Mouse (Mus musculus): Measurements from ENCODE around the gene Vmn1r217. TPM values are rescaled to one million over a fixed set of nuclear protein-coding genes. Genes with fewer than 3 reads are reported as not detected.
"Not testable (repeated sequence)": the region's sequence is repeated elsewhere in the genome, so short reads cannot be mapped to it uniquely, and the experiment has no call there.

The Vmn1r217 gene
- polyA plus RNA-seq (2017; shearing (Covaris generic)): not detected

DNA sequence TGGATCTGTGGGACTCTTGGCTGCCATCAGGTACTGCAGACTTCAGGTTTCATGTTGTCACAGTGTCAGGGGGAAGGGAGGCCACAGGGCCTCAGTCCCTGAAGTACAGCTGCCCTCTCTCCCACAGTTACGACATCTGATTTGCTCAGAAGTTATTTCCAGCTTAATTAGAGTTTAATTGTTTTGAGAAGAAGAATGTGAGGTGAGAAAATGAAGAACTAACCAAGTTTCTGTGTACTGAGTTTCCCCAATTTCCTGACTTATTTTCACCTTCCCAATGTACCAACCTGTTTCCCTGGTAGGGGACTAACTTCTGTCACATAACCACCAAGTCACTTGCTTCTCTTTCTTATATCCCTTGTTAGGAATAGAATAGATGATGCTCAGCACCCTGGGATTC lies at the start of gene Vmn1r217:
Vmn1r217 (minus strand) TSS at position 101 of the 400 bp plus-strand sequence.
- not testable (repeated sequence) for ATAC-seq

DNA sequence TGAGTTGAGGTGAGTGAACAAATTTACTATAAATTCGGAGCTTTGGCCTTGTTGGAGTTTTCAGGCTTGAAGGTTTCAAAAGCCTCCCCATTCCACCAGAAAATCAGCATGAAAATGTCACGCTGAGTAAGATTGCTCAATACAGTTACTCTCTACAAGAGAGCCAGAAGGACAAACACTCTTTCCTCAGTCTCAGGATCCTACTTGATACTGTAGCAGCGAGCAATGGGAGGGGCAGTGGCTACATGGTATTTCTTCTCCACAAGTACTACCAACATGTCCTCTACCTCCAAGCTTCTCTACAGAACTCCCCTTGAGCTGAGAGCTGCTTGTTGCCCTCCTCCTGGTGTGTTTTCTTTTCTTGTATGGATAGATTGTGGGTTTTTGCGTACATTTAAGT lies 48.4 kb upstream of the Vmn1r217 start:
- ATAC-seq: not testable (repeated sequence)

DNA sequence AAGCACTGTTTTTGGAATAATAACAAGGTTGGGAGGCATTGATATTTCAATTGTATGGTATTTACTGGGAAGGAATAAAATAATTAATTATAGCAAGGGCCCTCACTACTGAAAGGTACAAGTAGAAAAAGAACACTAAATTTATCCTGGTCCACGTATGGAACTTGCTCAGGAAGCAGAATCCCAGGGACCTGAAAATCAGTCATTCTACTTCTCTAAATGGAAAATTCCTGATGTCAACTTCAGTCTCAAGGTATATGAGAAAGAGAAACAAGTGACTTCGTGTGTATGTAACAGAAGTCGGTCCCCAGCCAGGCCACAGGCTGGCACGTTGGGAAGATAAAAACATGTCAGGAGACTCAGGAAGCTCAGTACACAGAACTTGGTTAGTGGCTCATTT lies 41.0 kb upstream of the Vmn1r217 start, which contains the start of gene Vmn1r219:
Vmn1r219 (plus strand) TSS at position 301 of the 400 bp plus-strand sequence.
- no peak for ATAC-seq

DNA sequence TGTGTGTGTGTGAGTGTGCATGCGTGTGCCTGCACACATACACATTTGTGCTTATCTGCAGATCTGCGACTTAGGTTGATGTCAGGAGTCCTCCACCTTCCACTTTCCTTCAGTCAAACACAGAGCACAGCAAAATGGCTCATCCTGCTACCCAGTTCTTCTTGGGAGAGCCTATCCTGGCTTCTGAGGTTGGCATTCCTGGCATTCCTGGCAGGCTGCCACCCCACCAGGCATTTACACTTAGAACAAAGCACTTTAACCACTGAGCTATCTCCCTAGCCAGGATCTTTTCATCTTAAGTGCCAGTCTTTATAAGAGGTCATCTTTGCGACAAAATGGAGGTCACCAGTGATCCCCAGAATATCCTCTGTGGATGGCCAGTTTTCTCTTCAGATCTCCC lies 39.8 kb upstream of the Vmn1r217 start:
- ATAC-seq: no peak

DNA sequence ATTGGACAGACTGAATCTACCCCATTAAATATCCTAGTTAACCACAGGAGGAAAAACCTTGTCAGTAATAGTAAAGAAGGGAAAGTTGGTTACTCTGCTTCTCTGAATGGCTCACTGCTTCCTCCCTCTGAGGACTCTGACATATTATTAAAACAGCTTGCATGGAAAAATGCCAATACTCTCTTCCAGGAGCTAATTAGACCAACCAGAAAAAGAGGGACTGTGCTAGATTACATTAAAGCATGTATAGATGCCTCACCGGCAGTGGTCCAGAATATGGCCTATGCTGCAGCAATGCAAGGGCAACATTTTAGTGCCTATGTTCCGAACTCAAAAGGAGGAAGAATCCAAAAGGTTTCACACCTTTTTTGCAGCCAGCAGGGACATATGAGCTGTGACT lies 20.9 kb upstream of the Vmn1r217 start:
- ATAC-seq: no peak

DNA sequence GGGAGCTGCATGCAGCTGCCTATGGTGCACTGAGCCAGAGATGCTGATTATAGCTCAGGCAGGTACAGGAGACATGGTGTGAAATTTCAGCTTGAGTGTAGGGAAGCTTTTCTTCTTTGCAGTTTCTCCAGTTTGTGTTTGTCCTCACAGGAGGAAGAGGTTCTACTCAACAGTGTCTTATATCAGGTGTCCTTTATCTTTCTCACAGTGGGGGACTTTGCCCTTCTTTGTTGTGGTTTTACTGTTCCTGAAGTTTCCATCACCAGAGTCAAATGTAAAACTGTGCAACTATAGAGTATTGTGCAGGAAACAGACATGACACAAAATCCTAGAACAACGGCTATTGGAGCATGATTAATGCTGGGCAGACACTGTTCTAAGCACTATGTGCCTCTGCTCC lies 15.5 kb upstream of the Vmn1r217 start:
- ATAC-seq: no peak

DNA sequence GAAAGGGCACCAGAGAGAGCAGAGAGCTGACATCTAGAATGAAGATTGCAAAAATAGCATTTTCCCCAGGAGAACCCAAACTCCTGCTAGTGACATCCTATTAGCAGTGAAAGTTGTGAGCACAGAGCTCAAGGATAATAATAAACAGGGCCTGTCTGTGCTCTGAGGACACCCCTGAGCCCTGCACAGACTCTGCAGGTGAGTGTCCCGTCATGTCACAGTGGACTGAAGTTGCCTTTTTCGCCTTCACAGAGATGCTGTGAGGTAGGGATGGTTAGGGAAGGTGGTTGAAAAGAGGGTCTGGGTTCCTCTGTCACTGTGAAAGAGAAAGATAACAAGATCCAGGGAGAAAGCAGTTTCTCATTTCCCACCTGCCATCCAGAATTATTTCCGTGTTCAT lies 15.1 kb upstream of the Vmn1r217 start, which contains the start of gene Vmn1r218:
Vmn1r218 (plus strand) TSS at position 57 of the 400 bp plus-strand sequence.
- no peak for ATAC-seq

DNA sequence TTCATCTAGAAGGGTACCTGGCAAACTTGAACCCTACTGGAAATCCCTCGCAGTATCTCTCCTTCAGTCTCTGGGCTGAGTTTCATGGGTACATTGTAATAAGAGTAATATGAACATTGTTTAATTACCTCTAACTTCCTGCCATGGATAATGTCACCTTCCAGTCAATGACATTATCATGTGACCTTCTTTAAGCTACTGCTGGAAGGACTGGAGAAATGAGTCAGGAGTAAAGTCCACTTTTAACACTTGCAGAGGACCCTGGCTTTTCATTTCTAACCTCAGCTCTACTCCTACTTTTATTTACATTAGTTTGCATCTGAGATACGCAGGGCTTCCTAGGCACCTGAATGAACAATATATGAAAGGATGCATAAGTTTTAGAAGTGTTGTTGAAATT lies 2.6 kb upstream of the Vmn1r217 start:
- no peak for ATAC-seq

DNA sequence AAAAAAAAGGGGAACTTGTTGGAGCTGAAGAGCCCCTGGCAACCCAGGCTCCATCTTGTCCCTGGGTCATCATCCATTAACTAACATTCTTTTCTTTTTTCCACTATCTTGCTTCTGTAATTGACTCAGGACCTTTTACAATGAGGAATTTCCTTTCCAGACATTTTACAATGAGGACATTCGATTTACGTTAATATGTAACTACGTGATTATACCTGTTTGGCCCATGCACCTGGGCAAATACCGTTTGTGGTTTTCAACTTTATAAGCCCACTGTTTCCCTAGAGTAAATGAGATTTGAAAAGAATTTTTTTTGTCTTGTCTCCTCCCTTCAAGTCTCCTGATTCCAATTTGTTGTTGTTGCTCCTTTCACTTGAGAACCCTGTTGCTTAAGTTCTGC lies 23.6 kb downstream of the Vmn1r217 start:
- ATAC-seq: no peak

DNA sequence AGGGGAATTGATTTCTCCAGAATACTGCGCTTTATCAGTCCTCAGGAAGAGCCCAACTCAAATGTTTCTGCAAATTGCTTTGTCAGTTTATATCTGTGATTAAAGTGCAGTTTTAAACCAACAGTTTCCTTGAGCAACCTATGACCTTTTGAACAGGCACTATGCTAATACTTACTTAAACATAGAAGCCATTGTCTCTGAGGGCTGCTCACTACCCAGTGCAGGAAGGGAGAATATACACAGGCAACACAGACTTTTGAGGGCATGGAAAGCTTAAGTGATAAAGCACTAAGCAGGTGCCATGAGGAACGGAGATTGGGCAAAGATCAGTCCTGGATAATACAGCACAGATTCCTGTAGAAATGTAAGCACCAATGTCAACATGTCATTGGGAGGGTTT lies 48.7 kb downstream of the Vmn1r217 start:
- no peak for ATAC-seq

DNA sequence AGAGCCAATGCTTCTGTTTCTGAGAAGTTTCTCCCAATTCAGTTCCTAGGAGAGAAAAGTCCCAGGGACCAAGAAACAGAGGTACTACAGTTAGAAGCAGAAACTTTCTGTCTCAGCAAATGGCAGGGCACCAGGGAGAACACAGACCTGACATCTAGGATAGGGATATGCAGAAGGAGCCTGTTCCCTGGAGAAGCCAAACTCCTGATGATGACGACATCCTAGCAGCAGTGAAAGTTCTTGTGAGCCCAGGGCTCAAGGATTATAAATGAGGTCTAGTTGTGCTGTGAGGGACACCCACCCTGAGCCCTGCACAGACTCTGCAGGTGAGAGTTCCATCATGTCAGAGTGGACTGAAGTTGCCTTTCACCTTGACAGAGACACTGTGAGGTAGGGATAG lies 50.3 kb downstream of the Vmn1r217 start, which contains the start of gene Vmn1r215:
Vmn1r215 (plus strand) TSS at position 301 of the 400 bp plus-strand sequence.
- ATAC-seq: no peak

DNA sequence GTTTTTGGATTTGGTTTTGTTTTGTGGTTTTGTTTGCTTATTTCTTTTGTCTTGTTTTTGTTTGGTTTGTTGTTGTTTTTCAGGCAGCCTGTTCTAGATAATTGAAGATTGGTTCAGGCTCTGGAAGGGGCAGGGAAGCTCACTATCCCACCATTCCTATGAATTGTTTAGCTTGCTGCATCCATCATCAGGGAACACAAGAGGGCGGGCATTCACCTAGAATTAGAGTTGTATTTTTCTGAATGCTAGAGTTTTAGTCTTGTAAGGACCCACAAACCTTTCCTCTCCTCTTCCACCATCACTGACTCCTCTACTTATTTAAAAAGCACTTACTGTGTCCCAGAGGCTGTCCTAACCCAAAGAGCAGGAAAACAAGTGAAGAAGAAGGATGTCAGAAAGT lies 60.2 kb downstream of the Vmn1r217 start:
- ATAC-seq: no peak

Other genes with a start within 250 kb of the Vmn1r217 start
- gene Vmn1r212, start 234.0 kb downstream of the Vmn1r217 start, polyA plus RNA-seq (2017; shearing (Covaris generic)): not detected
- not detected for gene Vmn1r213, start 110.6 kb downstream of the Vmn1r217 start, polyA plus RNA-seq (2017; shearing (Covaris generic))
- gene Vmn1r214, start 87.8 kb downstream of the Vmn1r217 start, polyA plus RNA-seq (2017; shearing (Covaris generic)): under 1 TPM in 1 of 2 experiments, not detected in 1; 0.45 TPM
- gene Vmn1r215, start 50.2 kb downstream of the Vmn1r217 start, polyA plus RNA-seq (2017; shearing (Covaris generic)): not detected
- not detected for gene Vmn1r218, start 14.9 kb upstream of the Vmn1r217 start, polyA plus RNA-seq (2017; shearing (Covaris generic))
- not detected for gene Vmn1r219, start 41.1 kb upstream of the Vmn1r217 start, polyA plus RNA-seq (2017; shearing (Covaris generic))
- gene Vmn1r220, start 69.7 kb upstream of the Vmn1r217 start, polyA plus RNA-seq (2017; shearing (Covaris generic)): not detected
- not detected for gene Vmn1r221, start 95.9 kb upstream of the Vmn1r217 start, polyA plus RNA-seq (2017; shearing (Covaris generic))
- not detected for gene Vmn1r222, start 117.7 kb upstream of the Vmn1r217 start, polyA plus RNA-seq (2017; shearing (Covaris generic))
- not detected for gene Vmn1r223, start 128.9 kb upstream of the Vmn1r217 start, polyA plus RNA-seq (2017; shearing (Covaris generic))

All from activated CD4-positive, CD25-positive, alpha-beta regulatory T cell, adult 4 months (primary cell).